Mouse (Mus musculus): ENCODE data around the gene Colgalt2. TPM values are rescaled to one million over a fixed set of nuclear protein-coding genes. Genes with fewer than 3 reads are reported as not detected.
"Not testable (repeated sequence)": the region's sequence is repeated elsewhere in the genome, so short reads cannot be mapped to it uniquely, and the experiment has no call there.

The Colgalt2 gene
- polyA plus RNA-seq, 1 experiment from 2014 or later = 3.2 TPM

DNA sequence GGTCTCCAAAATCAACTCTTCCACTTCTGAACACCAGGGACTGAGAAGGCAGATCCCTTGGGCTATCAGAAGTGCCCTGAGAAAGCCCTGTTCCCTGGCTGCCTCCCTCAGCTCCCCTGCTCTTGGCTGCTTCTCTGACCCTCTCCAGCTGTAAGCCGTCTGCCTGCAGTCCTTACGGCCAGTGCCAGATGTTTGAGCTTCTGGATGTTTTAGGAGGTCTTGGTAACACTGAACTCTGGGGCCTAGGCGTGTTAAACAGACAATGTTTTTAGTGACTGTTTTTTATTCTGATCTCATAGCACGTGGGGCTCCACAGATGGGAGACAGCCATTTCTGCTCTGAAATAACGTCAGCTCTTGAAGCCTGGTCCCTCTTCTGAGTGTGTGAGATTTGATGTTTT lies 18.0 kb downstream of the Colgalt2 start:
- Histone ChIP-seq H3K27ac (replicated peaks) (0 out of 2 replicates have a peak overlapping the region, but pooled peaks have one; percentile 32), H3K4me2 (no peak overlapping the region), H3K27me3 (replicated peaks) (no peaks in the 10 kb centered on the region), H3K9me3 (peaks cover 2% of the 10 kb centered on the region), H3K4me1 (peaks cover 53% of the 10 kb centered on the region), H3K36me3 (no peaks in the 10 kb centered on the region), H3K9ac (peak overlapping the region; percentile 48; the same call in 1 of the 2 replicates), H3K4me3 (no peak overlapping the region)
- no peak for ATAC-seq (ENCODE audit: extremely low read depth, insufficient number of reproducible peaks, low FRiP score, low TSS enrichment)
- 18% methylated on average over 5 of the region's 5 CpGs for WGBS

GRCm38 (mm10) chr1:152422295-152422694 lies 22.7 kb downstream of the Colgalt2 start:
- no peak for ATAC-seq (ENCODE audit: extremely low read depth, insufficient number of reproducible peaks, low FRiP score, low TSS enrichment)
- H3K9me3 ChIP-seq = no peaks in the 10 kb centered on the region
- no peak overlapping the region for H3K4me3 ChIP-seq
- WGBS = 62% methylated on average over 3 of the region's 3 CpGs
- H3K9ac ChIP-seq = no peak overlapping the region
- peaks cover 58% of the 10 kb centered on the region for H3K4me1 ChIP-seq
- peak overlapping the region; percentile 68 for H3K27ac ChIP-seq (replicated peaks)
- no peak overlapping the region for H3K4me2 ChIP-seq
- no peaks in the 10 kb centered on the region for H3K36me3 ChIP-seq
- H3K27me3 ChIP-seq (replicated peaks) = no peaks in the 10 kb centered on the region

- 58% methylated on average over 3 of the region's 3 CpGs for WGBS
- peak overlapping the region; percentile 11; the same call in 1 of the 2 replicates for H3K4me2 ChIP-seq
- H3K36me3 ChIP-seq = no peaks in the 10 kb centered on the region
- no peak overlapping the region for H3K4me3 ChIP-seq
- ATAC-seq (ENCODE audit: extremely low read depth, insufficient number of reproducible peaks, low FRiP score, low TSS enrichment) = no peak; the same call in 1 of the 2 replicates
- peak overlapping the region; percentile 68 for H3K27ac ChIP-seq (replicated peaks)
- no peaks in the 10 kb centered on the region for H3K27me3 ChIP-seq (replicated peaks)
- peaks cover 50% of the 10 kb centered on the region for H3K4me1 ChIP-seq
- no peaks in the 10 kb centered on the region for H3K9me3 ChIP-seq
- peak overlapping the region; percentile 38 for H3K9ac ChIP-seq
Observed at GRCm38 (mm10) chr1:152423052-152423451, 23.4 kb downstream of the Colgalt2 start.

DNA sequence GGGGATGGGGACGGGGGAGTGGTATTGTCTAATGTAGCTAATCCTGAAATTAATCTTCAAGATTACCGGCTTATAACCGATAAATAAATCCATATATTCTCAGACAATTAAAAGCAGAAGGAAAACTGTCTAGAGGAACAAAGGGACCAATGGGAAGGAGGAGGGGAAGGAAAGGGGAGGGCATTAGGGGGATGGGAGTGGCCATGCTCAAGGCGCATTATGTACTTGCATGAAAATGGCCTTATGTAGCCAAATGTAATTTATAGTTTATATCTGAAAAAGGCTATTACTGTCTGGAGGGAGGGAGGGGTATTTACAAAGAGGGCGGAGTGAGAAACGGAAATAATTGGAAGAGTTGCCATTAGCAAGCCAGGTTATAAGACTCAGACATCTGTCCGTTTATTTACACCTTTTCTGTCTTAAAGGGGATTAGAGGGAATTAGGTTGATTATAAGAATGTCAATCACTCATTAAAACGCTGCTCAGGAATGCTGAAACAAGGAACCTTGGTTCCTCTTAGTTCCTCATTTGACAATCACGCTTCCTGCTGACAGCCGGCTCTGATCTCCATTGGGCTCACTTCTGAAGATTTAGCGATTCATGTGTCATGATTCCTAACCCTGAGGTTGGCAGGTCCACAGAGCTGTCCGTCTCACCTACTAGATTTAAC lies 28.4 kb downstream of the Colgalt2 start:
- ATAC-seq (ENCODE audit: extremely low read depth, insufficient number of reproducible peaks, low FRiP score, low TSS enrichment) = no peak
- Histone ChIP-seq H3K9ac (no peak overlapping the region), H3K4me2 (no peak overlapping the region), H3K9me3 (no peaks in the 10 kb centered on the region), H3K27ac (replicated peaks) (no peak overlapping the region), H3K36me3 (no peaks in the 10 kb centered on the region), H3K4me1 (peaks cover 24% of the 10 kb centered on the region), H3K27me3 (replicated peaks) (no peaks in the 10 kb centered on the region), H3K4me3 (no peak overlapping the region)
- 65% methylated on average over 12 of the region's 12 CpGs for WGBS

DNA sequence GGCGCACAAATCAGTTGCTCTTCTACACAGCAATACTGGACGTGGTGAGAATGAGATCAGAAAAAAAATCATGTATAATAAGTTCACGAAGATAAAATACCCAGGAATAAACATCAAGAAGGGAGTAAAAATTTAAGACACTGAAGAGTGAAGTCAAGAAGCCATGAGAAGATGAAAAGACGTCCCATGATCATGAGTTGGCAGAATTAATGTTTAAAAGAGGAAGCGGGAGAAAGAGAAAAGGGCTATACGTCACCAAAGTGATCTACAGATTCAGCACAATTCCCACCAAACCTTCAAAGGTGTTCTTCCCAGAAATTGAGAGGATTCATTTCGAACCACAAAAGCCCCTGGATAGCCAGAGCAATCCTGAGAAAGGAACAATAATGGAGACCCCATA lies 30.2 kb downstream of the Colgalt2 start:
- H3K36me3 ChIP-seq = no peaks in the 10 kb centered on the region
- H3K4me3 ChIP-seq = no peak overlapping the region
- H3K4me2 ChIP-seq = no peak overlapping the region
- H3K9ac ChIP-seq = no peak overlapping the region
- H3K9me3 ChIP-seq = no peaks in the 10 kb centered on the region
- peaks cover 8% of the 10 kb centered on the region for H3K4me1 ChIP-seq
- WGBS = 74% methylated on average over 7 of the region's 7 CpGs
- H3K27me3 ChIP-seq (replicated peaks) = no peaks in the 10 kb centered on the region
- no peak overlapping the region for H3K27ac ChIP-seq (replicated peaks)
- ATAC-seq (ENCODE audit: extremely low read depth, insufficient number of reproducible peaks, low FRiP score, low TSS enrichment) = no peak

- no peak overlapping the region for H3K27ac ChIP-seq (replicated peaks)
- H3K4me3 ChIP-seq = no peak overlapping the region
- 0 out of 2 replicates have a peak, but pooled peaks cover 4% of the 10 kb centered on the region for H3K4me1 ChIP-seq
- H3K4me2 ChIP-seq = no peak overlapping the region
- H3K9ac ChIP-seq = no peak overlapping the region
- ATAC-seq (ENCODE audit: extremely low read depth, insufficient number of reproducible peaks, low FRiP score, low TSS enrichment) = no peak
- 67% methylated on average over 4 of the region's 4 CpGs for WGBS
- no peaks in the 10 kb centered on the region for H3K36me3 ChIP-seq
- no peaks in the 10 kb centered on the region for H3K9me3 ChIP-seq
- H3K27me3 ChIP-seq (replicated peaks) = no peaks in the 10 kb centered on the region
Observed at GRCm38 (mm10) chr1:152434166-152434565, 34.5 kb downstream of the Colgalt2 start.

DNA sequence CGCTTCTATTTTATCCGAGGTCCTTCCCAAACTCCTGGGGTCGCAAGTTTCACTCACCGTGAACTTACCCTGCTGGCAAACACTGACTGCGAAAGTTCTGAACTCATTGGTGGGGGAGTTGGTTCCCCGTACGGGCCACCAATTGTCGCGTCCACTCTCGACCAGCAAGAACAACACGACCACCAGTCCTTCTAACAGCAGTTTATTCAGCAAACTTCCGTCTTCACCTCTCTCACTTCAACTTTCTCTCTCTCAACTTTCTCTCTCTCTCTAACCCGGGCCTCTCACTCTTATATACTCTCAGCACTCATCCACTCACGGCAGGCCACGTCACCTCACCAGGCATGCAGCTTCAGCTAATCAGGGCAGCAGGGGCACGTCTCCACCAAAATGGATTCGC lies 37.9 kb downstream of the Colgalt2 start:
- H3K9ac ChIP-seq; H3K27me3 ChIP-seq (replicated peaks); H3K36me3 ChIP-seq; H3K27ac ChIP-seq (replicated peaks); ATAC-seq (ENCODE audit: extremely low read depth, insufficient number of reproducible peaks, low FRiP score, low TSS enrichment); H3K9me3 ChIP-seq: not testable (repeated sequence)
- Histone ChIP-seq H3K4me1 (peaks cover 18% of the 10 kb centered on the region), H3K4me2 (0 out of 2 replicates have a peak overlapping the region, but pooled peaks have one; percentile 20), H3K4me3 (peak overlapping the region; percentile 11; the same call in 1 of the 2 replicates)
- WGBS = 74% methylated on average over 16 of the region's 17 CpGs

DNA sequence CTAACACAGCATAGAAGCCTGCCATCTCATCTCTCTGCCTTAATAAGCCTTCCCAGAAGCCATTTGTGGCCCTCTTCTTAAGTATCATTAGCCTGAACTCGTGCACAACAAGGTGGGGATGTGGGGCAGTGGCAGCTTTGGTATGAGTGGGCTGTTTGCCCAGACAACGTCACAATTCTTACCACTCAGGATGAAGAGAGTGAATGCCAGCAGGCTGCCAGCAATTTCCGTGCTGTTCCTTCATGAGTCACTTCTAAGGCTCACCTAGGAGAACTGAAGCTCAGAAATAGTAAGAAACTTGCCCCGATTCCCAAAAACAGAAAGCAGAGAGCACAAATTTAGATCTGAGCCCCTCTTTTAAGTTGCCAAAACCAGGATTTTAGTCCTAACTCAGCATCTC lies 39.8 kb downstream of the Colgalt2 start:
- Histone ChIP-seq H3K4me3 (no peak overlapping the region), H3K36me3 (no peaks in the 10 kb centered on the region), H3K27me3 (replicated peaks) (no peaks in the 10 kb centered on the region), H3K4me1 (peaks cover 18% of the 10 kb centered on the region), H3K27ac (replicated peaks) (no peak overlapping the region), H3K9me3 (no peaks in the 10 kb centered on the region), H3K9ac (no peak overlapping the region), H3K4me2 (peak overlapping the region; percentile 8; the same call in 1 of the 2 replicates)
- no peak for ATAC-seq (ENCODE audit: extremely low read depth, insufficient number of reproducible peaks, low FRiP score, low TSS enrichment)
- 38% methylated on average over 4 of the region's 4 CpGs for WGBS

DNA sequence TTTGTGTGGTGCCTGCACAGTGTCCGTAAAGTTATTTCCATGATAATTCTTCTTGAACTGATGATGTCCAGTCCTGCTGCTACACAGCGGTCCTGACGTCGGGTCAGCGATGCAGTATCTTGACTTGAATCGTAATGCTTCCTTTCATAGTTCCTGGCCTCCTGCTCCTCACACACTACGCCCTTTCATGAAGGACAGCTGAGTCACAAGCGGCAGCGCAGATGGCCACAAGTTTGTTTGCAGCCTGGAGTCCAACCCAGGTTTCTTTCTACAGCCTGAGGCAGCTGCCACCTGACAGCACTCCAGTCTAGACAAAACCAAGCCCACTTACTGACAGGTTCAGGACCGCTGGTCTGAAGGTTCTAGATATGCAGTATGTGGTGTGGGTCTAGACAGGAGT lies 40.2 kb downstream of the Colgalt2 start:
- Histone ChIP-seq H3K9me3 (no peaks in the 10 kb centered on the region), H3K9ac (no peak overlapping the region), H3K27me3 (replicated peaks) (no peaks in the 10 kb centered on the region), H3K4me1 (peaks cover 16% of the 10 kb centered on the region), H3K36me3 (no peaks in the 10 kb centered on the region), H3K4me2 (peak overlapping the region; percentile 8), H3K4me3 (no peak overlapping the region), H3K27ac (replicated peaks) (no peak overlapping the region)
- ATAC-seq (ENCODE audit: extremely low read depth, insufficient number of reproducible peaks, low FRiP score, low TSS enrichment) = no peak
- 52% methylated on average over 10 of the region's 10 CpGs for WGBS

GRCm38 (mm10) chr1:152444630-152445029 lies 45.0 kb downstream of the Colgalt2 start:
- H3K4me2 ChIP-seq = no peak overlapping the region
- no peak overlapping the region for H3K4me3 ChIP-seq
- H3K9ac ChIP-seq = no peak overlapping the region
- no peaks in the 10 kb centered on the region for H3K9me3 ChIP-seq
- H3K27ac ChIP-seq (replicated peaks) = no peak overlapping the region
- 81% methylated on average over 7 of the region's 7 CpGs for WGBS
- no peaks in the 10 kb centered on the region for H3K36me3 ChIP-seq
- H3K4me1 ChIP-seq = peaks cover 19% of the 10 kb centered on the region
- no peaks in the 10 kb centered on the region for H3K27me3 ChIP-seq (replicated peaks)
- ATAC-seq (ENCODE audit: extremely low read depth, insufficient number of reproducible peaks, low FRiP score, low TSS enrichment) = no peak

DNA sequence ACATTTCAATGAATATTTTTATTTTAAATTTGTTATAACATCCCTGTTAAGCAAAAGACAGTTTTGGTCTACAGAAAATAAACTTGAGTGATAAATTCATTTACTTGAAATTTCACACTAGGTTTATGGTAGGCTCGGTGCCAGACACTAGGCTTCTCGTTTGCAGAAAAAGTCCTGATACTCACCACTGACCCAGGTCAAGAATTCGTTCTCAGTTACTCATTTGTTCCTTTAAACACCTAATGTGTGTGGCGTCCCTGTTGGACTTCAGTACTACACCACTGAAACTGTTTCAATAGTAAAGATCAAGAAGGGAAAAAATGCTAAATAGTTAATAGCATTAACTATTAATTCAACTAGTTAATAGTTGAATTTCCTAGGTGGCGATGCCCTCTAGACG lies 46.3 kb downstream of the Colgalt2 start:
- no peak for ATAC-seq (ENCODE audit: extremely low read depth, insufficient number of reproducible peaks, low FRiP score, low TSS enrichment)
- H3K9me3 ChIP-seq = no peaks in the 10 kb centered on the region
- H3K27me3 ChIP-seq (replicated peaks) = no peaks in the 10 kb centered on the region
- H3K27ac ChIP-seq (replicated peaks) = no peak overlapping the region
- H3K9ac ChIP-seq = no peak overlapping the region
- H3K4me2 ChIP-seq = peak overlapping the region; percentile 33; the same call in 1 of the 2 replicates
- H3K4me3 ChIP-seq = no peak overlapping the region
- H3K36me3 ChIP-seq = no peaks in the 10 kb centered on the region
- 64% methylated on average over 6 of the region's 6 CpGs for WGBS
- peaks cover 9% of the 10 kb centered on the region for H3K4me1 ChIP-seq

DNA sequence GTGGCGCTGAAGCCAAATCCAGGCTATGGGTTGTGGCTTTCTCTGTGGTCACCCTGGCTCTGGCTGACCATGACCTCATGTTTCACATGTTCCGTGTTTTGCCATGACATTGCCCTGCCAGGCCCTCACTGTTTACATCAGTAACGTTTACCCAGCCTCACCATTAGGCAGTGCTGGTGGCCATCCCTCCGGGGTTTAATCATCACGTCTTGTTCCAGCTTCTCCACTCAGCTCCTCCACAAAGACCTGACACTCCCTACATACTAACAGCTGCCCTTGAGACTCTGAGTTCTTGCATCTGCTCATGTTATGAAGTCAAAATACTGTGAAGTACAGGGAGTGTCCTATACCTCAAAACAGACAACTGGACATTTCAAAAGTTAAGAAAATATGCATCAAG lies 54.9 kb downstream of the Colgalt2 start:
- no peak overlapping the region for H3K4me3 ChIP-seq
- H3K27me3 ChIP-seq (replicated peaks) = no peaks in the 10 kb centered on the region
- H3K4me2 ChIP-seq = no peak overlapping the region
- peaks cover 33% of the 10 kb centered on the region for H3K4me1 ChIP-seq
- H3K9me3 ChIP-seq = no peaks in the 10 kb centered on the region
- no peak for ATAC-seq (ENCODE audit: extremely low read depth, insufficient number of reproducible peaks, low FRiP score, low TSS enrichment)
- H3K9ac ChIP-seq = no peak overlapping the region
- 59% methylated on average over 5 of the region's 5 CpGs for WGBS
- H3K27ac ChIP-seq (replicated peaks) = no peak overlapping the region
- H3K36me3 ChIP-seq = no peaks in the 10 kb centered on the region
